Mouse (Mus musculus) cerebellum, adult 2 months (tissue): ENCODE measurements around the gene Eef2. TPM values are rescaled to one million over a fixed set of nuclear protein-coding genes. Genes with fewer than 3 reads are reported as not detected.

Experiments used
- DNase-seq, 2 experiments: peaks; one replicate each; pipeline ENCODE4 v3.0.0; 2021
- H3K27ac ChIP-seq: fragments of 200-500 bp; 2 replicates; pipeline ENCODE4 v1.5.1; 2012; ENCODE audit warnings: low read length, control low read depth, inconsistent platforms; ENCODE audit not compliant: insufficient read depth
- H3K27me3 ChIP-seq: fragments of 200-500 bp; 2 replicates; pipeline ENCODE4 v1.6.1; 2012; ENCODE audit warnings: inconsistent platforms, mild to moderate bottlenecking, low read length, moderate library complexity; ENCODE audit not compliant: control insufficient read depth, insufficient read depth
- H3K4me1 ChIP-seq: fragments of 200-500 bp; 2 replicates; pipeline ENCODE4 v1.6.1; 2011; ENCODE audit warnings: low read length; ENCODE audit not compliant: control insufficient read depth, insufficient read depth
- H3K4me3 ChIP-seq: fragments of 200-500 bp; replicated peaks from 2 replicates; pipeline ENCODE3; 2011; ENCODE audit warnings: mild to moderate bottlenecking, low read depth, low read length, control low read depth; ENCODE audit not compliant: insufficient read depth
- CTCF ChIP-seq: fragments of 200-500 bp; IDR thresholded peaks from 2 replicates; pipeline ENCODE4 v1.5.1; 2011; ENCODE audit warnings: low read depth, mild to moderate bottlenecking, control low read depth, low read length, moderate library complexity, borderline replicate concordance; ENCODE audit not compliant: insufficient read depth
- POLR2A ChIP-seq: fragments of 200-500 bp; IDR thresholded peaks from 2 replicates; pipeline ENCODE4 v1.6.1; 2011; ENCODE audit warnings: low read length, control low read depth, borderline replicate concordance; ENCODE audit not compliant: insufficient read depth
- WGBS: fragments of 180-500 bp; shearing (Covaris S2); methylation state at CpG from one replicate; pipeline ENCODE4 v1.1.7; 2018; 5-methylcytosine and 5-hydroxymethylcytosine counted together
- polyA plus RNA-seq: library from polyadenylated mRNA; depleted of rRNA; stranded (reverse); fragments of >200 nt; gene quantifications from 2 replicates; pipeline ENCODE4 v1.2.3, GENCODE M21; 2012

The Eef2 gene
- polyA plus RNA-seq, 1 experiment: 1,163 TPM

GRCm38 (mm10) chr10:81143157-81143633 is 33.2 kb upstream of the Eef2 start:
- 15% methylated on average over 7 of the region's 7 CpGs for WGBS
- H3K27ac ChIP-seq: peak overlapping the region; percentile 64; the same call in 1 of the 2 replicates
- H3K27me3 ChIP-seq: no peaks in the 10 kb centered on the region
- TF ChIP-seq POLR2A: no peak
- TF ChIP-seq CTCF: peak; percentile 13; the same call in 1 of the 2 replicates
- H3K4me3 ChIP-seq: peak overlapping the region; percentile 7
- DNase-seq: peak; percentile 77 to 80
- peaks cover 54% of the 10 kb centered on the region for H3K4me1 ChIP-seq

GRCm38 (mm10) chr10:81143845-81144437 is 32.5 kb upstream of the Eef2 start:
- TF ChIP-seq POLR2A (no peak), CTCF (no peak)
- 73% methylated on average over 52 of the region's 52 CpGs for WGBS
- H3K4me1 ChIP-seq: peaks cover 53% of the 10 kb centered on the region
- H3K4me3 ChIP-seq: no peak overlapping the region
- no peak for DNase-seq
- no peaks in the 10 kb centered on the region for H3K27me3 ChIP-seq
- no peak overlapping the region for H3K27ac ChIP-seq

- Histone ChIP-seq H3K27me3 (no peaks in the 10 kb centered on the region), H3K4me3 (no peak overlapping the region), H3K4me1 (peaks cover 46% of the 10 kb centered on the region), H3K27ac (no peak overlapping the region)
- peak in 1 of 2 experiments; percentile 49 for DNase-seq
- WGBS: 82% methylated on average over 27 of the region's 27 CpGs
- TF ChIP-seq CTCF (no peak), POLR2A (no peak)
Observed at GRCm38 (mm10) chr10:81144667-81145066, 31.8 kb upstream of the Eef2 start.

GRCm38 (mm10) chr10:81145307-81145706 is 31.1 kb upstream of the Eef2 start:
- WGBS: 66% methylated on average over 6 of the region's 6 CpGs
- no peaks in the 10 kb centered on the region for H3K27me3 ChIP-seq
- TF ChIP-seq POLR2A (no peak), CTCF (no peak)
- no peak overlapping the region for H3K27ac ChIP-seq
- peaks cover 46% of the 10 kb centered on the region for H3K4me1 ChIP-seq
- no peak for DNase-seq
- H3K4me3 ChIP-seq: no peak overlapping the region

GRCm38 (mm10) chr10:81145778-81146177 is 30.7 kb upstream of the Eef2 start:
- H3K27ac ChIP-seq: no peak overlapping the region
- no peak for TF ChIP-seq CTCF
- no peak overlapping the region for H3K4me3 ChIP-seq
- H3K4me1 ChIP-seq: peaks cover 46% of the 10 kb centered on the region
- 63% methylated on average over 7 of the region's 7 CpGs for WGBS
- no peaks in the 10 kb centered on the region for H3K27me3 ChIP-seq
- DNase-seq: no peak

- no peak for DNase-seq
- Histone ChIP-seq H3K4me3 (no peak overlapping the region), H3K4me1 (peaks cover 46% of the 10 kb centered on the region), H3K27me3 (no peaks in the 10 kb centered on the region), H3K27ac (no peak overlapping the region)
- TF ChIP-seq CTCF (no peak), POLR2A (no peak)
- WGBS: 77% methylated on average over 4 of the region's 4 CpGs
Observed at GRCm38 (mm10) chr10:81146296-81146695, 30.1 kb upstream of the Eef2 start.

GRCm38 (mm10) chr10:81151261-81151660 is 25.2 kb upstream of the Eef2 start:
- H3K4me1 ChIP-seq: 0 out of 2 replicates have a peak, but pooled peaks cover 8% of the 10 kb centered on the region
- H3K4me3 ChIP-seq: no peak overlapping the region
- TF ChIP-seq POLR2A (no peak), CTCF (no peak)
- H3K27ac ChIP-seq: no peak overlapping the region
- WGBS: 52% methylated on average over 6 of the region's 6 CpGs
- H3K27me3 ChIP-seq: no peaks in the 10 kb centered on the region
- DNase-seq: no peak

- Histone ChIP-seq H3K27me3 (no peaks in the 10 kb centered on the region), H3K4me3 (no peak overlapping the region), H3K27ac (no peak overlapping the region), H3K4me1 (0 out of 2 replicates have a peak, but pooled peaks cover 4% of the 10 kb centered on the region)
- WGBS: 54% methylated on average over 12 of the region's 12 CpGs
- TF ChIP-seq CTCF: no peak
- DNase-seq: no peak
Observed at GRCm38 (mm10) chr10:81152609-81153008, 23.8 kb upstream of the Eef2 start.

GRCm38 (mm10) chr10:81154313-81154712 is 22.1 kb upstream of the Eef2 start:
- Histone ChIP-seq H3K27ac (no peak overlapping the region), H3K4me1 (0 out of 2 replicates have a peak, but pooled peaks cover 4% of the 10 kb centered on the region), H3K4me3 (no peak overlapping the region), H3K27me3 (no peaks in the 10 kb centered on the region)
- 86% methylated on average over 12 of the region's 12 CpGs for WGBS
- TF ChIP-seq CTCF (no peak), POLR2A (no peak)
- no peak for DNase-seq
